Mouse (Mus musculus) brown adipose tissue, adult 24 weeks (tissue): ENCODE results near the gene Chpf2. TPM values are rescaled to one million over a fixed set of nuclear protein-coding genes. Genes with fewer than 3 reads are reported as not detected.

Experiments
- H3K27ac ChIP-seq: fragments of 200-500 bp; replicated peaks from 2 replicates; pipeline ENCODE4 v1.5.1; 2012; ENCODE audit warnings: low read depth, mild to moderate bottlenecking, low read length
- H3K4me1 ChIP-seq: fragments of 200-500 bp; 2 replicates; pipeline ENCODE4 v1.6.1; 2012; ENCODE audit warnings: low read length, mixed read lengths; ENCODE audit not compliant: control insufficient read depth, insufficient read depth, insufficient read length
- H3K4me3 ChIP-seq: fragments of 200-500 bp; 2 replicates; pipeline ENCODE4 v1.5.1; 2012; ENCODE audit warnings: low read depth, mild to moderate bottlenecking, low read length, moderate library complexity; ENCODE audit not compliant: insufficient read depth
- polyA plus RNA-seq: library from polyadenylated mRNA; stranded (reverse); fragments of >200 nt; gene quantifications from 2 replicates; pipeline ENCODE4 v1.2.4, GENCODE M21; 2012; ENCODE audit not compliant: missing spikeins, insufficient read depth, insufficient read length

Chpf2 gene
- polyA plus RNA-seq, 1 experiment, result 10.2 TPM

DNA sequence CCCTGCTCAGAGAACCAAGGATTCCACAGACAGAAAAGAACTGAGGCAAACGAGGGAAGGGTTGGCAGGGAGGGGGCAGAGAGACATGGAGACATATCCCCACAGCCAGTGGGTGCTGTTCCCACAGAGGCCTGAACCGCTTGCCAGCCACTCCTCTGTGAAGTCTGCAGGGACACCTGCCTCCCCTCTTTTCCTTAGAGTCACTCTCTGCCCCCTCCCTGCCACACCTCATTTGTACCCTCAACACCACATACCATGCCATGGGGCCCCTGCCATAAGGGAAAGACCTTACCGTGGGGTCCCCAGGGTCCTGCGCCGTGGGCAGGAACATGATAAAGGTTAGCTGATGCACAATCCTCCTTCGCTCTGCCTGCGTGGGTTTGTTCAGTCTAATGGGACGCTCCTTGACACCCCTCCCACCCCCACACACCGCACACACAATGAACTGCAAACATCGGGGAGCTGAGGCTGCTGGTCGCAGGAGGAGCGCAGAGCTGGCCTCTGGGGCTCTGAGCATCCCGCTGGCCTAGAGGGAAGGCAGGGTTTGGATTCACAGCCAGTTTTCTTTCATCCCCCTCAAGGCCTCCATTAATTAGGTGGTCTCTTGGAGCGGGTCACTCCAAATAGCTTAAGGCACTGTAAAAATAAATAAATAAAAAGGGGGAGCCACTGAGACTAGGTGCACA lies 19.6 kb downstream of the Chpf2 start:
- Histone ChIP-seq H3K27ac (no peak overlapping the region), H3K4me1 (peaks cover 10% of the 10 kb centered on the region), H3K4me3 (no peak overlapping the region)

DNA sequence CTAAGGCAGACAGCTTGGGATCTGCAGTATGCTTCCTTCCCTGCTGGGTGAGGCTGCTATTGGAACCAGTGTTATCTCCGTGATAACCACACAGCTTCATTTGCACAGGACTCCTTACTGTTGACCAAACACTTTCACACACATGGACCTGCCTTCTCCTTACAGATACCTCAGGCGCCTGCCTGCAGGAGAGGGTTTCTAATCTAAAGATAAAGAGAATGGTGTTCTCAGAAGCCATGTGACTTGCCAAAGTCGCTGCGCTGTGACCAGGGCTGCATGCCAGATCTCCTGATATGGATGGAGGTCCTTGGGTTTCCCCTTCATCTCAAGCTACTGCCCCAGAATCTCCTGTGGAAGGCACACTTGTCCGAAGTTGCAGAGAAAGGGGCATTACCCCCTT lies 22.8 kb downstream of the Chpf2 start:
- H3K4me3 ChIP-seq, result no peak overlapping the region
- no peak overlapping the region for H3K27ac ChIP-seq

DNA sequence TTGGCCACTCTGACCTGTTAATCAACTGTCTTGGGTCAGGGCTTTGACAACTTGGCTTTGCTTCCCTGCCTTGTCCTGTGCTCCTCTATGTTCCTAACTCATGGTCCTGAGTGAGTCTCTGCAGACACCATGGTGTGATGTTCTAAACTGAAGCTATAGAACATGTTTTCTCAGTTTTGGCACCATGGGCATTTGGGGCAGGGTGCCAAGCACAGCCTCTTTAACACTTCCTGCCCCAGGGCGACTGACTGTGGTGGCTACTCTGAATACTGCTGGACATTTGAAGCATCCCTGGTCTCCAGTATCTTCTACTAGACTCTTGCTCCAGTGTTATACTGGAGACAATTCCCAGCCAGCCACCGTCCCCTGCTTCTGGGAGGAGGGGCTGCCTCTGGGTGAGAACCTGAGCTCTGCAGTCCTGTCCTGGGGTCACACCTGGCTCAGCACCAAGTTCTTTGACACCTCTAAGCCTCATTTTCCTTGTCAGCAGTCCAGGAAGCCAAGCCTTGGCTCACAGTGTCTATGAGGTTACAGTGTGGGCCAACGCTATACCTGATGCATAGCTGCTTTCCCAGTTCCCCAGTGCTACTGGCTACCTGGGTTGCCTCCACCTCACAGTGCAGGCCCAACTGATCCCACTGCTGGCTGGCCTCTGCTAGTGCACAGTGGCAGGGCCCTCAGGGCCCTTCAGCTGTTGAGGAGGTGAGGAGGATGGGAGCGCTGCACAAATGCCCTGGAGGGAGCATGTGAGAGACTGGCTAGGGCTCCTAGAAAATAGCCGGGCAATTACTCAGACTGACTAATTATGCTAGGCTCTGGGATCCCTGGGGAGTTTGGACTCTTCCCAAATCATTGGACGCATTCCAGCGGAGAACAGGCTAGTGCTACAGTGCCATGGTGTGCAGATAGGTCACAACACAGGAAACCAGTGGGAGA lies 25.1 kb downstream of the Chpf2 start:
- H3K27ac ChIP-seq, result no peak overlapping the region
- H3K4me1 ChIP-seq, result no peaks in the 10 kb centered on the region
- no peak overlapping the region for H3K4me3 ChIP-seq

More for the DNA sequence above, 22.8 kb downstream of the Chpf2 start:
- 0 out of 2 replicates have a peak, but pooled peaks cover 2% of the 10 kb centered on the region for H3K4me1 ChIP-seq

DNA sequence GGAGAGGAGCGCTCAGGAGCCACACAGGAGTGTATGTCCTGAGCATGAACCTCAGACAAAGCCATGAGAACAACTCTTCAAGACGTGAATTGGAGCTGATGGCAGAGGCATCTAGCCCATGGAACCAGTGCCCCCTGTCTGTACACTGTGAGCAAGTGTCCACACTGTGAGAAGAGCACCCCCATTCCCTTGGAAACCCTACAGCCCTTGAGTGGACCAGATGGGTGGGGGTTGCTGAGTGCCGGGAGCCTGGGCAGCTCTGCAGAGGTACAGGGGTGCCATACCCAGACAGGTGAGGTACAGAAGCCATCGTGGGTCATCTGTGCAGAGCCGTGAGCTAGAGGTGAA lies 25.7 kb downstream of the Chpf2 start:
- H3K27ac ChIP-seq, result no peak overlapping the region
- H3K4me1 ChIP-seq, result no peaks in the 10 kb centered on the region
- H3K4me3 ChIP-seq, result no peak overlapping the region

DNA sequence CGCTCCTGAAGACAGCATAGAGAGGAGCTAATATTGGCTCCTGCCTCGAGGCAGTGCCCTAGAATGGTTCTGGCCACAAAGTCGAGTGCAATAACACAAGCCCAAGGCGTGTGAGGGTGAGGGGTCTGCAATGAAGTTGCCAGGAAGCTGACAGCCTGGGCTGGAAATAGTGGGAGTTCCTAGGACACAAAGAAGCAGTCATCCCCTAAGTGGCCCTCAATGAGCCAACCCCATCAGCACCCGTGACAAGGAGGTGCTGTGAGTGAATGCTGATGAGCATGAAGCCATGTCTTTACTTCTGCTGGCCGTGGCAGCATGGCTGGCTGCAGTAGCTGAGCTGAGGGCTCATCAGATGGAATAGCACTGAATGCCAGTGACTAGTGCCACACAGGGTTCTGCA lies 28.6 kb downstream of the Chpf2 start:
- H3K27ac ChIP-seq, result no peak overlapping the region
- H3K4me1 ChIP-seq, result no peaks in the 10 kb centered on the region
- no peak overlapping the region for H3K4me3 ChIP-seq

DNA sequence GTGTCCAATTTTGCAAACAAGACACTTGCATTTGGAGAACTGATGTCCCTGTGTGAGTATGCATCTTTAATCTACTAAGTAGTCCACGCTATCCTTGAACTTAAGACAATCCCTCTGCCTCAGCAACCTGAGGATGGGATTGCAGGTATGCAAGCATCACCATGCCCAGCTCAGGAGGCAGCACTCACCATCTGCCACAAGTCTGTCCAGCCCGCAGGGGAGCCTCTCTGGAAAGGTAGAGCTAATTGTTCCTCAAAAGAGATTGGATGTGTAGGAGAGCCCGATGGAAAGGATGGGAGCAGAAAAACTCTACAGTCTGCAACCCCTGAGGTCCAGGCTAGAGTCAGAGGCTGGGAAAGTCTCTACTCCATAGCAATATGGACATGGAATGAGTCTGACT lies 32.4 kb downstream of the Chpf2 start:
- no peak overlapping the region for H3K27ac ChIP-seq
- no peak overlapping the region for H3K4me3 ChIP-seq
- H3K4me1 ChIP-seq, result no peaks in the 10 kb centered on the region

DNA sequence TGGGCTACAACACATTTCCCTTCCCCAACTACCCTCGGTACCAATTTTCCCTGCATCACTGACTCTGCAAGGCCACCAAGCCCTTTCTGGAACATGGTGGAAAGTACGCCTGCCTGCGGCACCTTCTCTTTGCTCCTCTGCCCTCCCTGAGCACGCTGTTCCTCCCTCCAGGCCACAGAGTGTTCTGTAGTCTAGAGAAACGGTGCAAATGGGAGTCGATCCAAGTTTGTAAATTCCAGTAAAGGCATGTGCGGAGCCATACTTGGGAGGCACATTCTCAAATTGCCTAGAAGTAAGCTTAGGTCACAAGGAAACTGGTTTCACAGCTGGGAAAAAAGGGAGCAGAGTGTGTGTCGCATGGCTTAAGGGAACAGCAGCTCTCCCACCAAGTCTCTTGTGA lies 33.6 kb downstream of the Chpf2 start:
- Histone ChIP-seq H3K4me1 (no peaks in the 10 kb centered on the region), H3K4me3 (no peak overlapping the region), H3K27ac (no peak overlapping the region)

DNA sequence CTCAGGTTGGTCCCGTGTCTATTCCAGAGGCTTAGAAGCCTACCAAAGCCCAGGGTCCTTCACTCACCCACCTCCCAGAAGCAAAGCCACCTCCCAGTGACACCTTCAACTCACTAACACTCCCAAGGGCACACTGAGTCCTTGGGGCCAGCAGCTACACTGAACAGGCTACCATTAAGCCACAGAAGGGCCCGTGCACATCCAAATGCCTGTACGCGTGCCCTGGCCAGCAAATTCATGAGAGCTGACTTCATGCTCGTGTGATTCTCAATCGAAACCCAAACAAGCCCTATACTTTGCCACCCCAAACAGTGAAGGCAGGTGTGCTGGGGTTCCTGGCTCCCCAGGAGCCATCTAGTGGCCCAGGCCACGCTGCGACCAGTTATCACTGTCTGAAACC lies 34.1 kb downstream of the Chpf2 start:
- Histone ChIP-seq H3K27ac (no peak overlapping the region), H3K4me3 (no peak overlapping the region), H3K4me1 (no peaks in the 10 kb centered on the region)

DNA sequence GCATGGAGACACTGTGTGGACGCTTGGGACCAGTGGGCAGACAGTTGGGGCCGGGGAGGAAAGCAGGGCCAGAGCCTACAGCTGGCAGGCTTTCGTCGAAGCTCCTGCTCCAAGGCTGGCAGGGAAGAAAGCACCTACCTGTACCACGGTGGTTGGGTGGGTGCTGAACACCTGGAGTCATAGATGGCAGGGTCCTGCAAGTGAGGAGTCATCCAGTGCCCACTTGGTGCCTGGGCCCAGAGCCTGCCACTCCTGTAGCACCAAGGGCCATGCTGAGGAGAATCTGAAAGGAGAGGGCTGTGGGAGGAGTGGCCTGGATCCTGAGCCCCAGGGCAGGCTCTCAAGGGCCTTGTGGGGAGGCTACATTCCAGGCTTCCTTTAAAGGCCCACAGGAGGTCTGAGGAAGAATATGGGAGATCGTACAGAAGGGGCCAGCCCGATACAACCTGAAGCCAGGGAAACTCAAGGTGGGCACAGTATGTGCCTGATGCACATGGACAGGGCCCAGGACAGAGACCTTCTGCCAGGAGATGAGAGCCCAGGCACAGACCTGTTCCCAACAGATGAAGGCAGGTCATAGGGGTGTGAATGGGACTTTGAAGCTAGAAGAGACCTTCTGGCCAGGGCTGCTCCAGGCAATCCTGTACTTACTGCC lies 36.0 kb downstream of the Chpf2 start:
- no peak overlapping the region for H3K4me3 ChIP-seq
- no peak overlapping the region for H3K27ac ChIP-seq
- no peaks in the 10 kb centered on the region for H3K4me1 ChIP-seq

DNA sequence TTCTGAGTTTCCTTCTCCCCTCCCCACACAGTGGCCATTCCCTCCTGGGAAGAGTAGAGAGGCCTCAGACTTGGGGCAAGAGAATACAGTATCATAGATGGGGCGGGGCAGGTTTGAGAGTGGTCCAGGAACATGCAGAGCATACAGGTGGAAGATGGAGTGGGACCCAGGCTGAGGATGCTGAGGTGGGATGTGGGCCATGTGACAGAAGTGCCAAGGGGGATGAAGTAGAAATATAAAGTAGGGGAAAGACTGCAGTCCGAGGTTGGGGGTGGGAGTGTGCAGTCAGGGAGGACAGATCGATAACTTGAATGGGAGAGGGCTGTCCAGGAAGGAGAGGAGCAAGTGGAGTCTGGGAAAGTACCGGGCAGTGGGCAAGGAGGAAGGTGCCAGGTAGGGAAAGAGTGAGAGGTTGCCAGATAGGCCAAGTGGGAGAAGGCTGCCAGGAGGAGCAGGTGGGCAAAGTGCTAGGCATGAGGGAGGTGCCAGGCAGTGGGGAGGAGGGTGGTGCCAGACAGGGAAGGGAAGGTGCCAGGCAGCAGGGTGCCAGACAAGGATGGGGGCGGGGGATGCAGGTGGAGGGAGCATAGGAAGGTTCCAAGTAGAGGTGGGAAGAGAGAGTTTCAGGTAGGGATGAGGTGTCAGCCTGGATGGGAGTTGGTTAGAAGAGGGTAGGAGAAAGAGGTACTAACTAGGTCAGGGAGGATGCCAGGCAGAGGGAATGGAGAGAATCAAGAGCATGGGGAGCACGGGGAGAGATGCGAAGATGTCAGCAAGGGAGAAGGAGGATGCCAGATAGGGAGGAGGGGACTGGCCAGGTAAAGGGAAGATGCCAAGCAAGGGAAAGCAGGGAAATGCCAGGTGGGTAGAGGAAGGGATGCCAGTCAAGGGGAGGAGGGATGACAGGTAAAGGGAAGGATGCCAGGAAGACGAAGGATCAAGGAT lies 36.8 kb downstream of the Chpf2 start:
- H3K27ac ChIP-seq, result no peak overlapping the region
- H3K4me3 ChIP-seq, result no peak overlapping the region
- H3K4me1 ChIP-seq, result no peaks in the 10 kb centered on the region

DNA sequence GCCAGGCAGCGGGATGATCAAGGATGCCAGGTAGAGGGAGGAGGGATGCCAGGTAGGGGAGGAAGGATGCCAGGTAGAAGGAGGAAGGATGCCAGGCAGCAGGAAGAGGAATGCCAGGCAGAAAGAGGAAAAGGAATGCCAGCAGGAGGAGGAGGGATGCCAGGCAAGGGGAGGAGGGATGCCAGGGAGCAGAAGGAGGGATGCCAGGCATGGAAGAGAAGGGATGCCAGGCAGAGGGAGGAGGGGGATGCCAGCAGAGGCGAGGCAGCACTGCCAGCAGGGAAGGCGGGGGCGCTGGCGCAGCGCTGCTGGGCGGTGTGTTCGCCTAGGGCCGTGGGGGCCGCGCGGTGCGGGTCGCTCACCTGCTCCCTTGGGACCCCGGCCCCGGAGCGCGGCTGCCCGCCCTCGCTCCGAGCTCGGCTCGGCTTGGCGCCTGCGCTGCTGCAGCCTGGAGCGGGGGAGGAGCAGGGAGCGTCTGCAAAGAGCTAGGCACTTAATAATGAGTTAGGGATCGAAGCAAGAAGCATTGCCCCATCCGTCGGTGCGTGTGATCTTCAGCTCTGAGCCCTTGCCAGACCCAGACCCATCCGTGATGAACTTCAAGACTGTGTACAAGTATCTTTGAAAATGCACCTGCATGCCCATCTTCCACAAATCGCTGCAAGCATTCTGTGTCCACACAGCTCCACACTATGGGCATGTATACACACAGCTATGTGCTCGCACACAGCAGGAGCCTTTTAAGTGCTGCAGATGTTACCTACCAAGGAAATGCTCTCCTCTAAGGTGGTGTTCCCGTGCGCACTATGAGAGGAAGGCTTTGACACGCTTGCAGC lies 37.7 kb downstream of the Chpf2 start, which contains the start of gene Smarcd3:
Smarcd3 (minus strand) TSS at position 426 of the 836 bp plus-strand sequence.
- H3K27ac ChIP-seq, result no peak within 1 kb of the TSS
- no peaks in the 10 kb centered on the region for H3K4me1 ChIP-seq
- H3K4me3 ChIP-seq, result peak within 1 kb of the TSS; percentile 35; the same call in 1 of the 2 replicates

DNA sequence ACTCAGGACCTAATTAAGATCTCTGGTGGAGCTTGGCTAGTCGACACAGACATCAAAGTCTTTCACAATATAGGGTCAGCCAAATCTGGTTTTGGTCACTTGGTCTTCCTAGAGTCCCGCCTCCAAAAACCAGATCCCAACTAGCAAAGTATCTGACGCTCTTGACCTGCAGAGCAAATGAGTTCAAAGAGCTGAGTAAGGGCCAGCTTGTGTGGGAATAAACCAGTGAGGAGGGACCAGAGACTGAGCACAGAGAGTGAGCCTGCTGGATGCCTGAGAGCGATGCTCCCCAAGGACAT lies 38.2 kb downstream of the Chpf2 start:
- no peak overlapping the region for H3K4me3 ChIP-seq
- H3K27ac ChIP-seq, result no peak overlapping the region
- H3K4me1 ChIP-seq, result no peaks in the 10 kb centered on the region

DNA sequence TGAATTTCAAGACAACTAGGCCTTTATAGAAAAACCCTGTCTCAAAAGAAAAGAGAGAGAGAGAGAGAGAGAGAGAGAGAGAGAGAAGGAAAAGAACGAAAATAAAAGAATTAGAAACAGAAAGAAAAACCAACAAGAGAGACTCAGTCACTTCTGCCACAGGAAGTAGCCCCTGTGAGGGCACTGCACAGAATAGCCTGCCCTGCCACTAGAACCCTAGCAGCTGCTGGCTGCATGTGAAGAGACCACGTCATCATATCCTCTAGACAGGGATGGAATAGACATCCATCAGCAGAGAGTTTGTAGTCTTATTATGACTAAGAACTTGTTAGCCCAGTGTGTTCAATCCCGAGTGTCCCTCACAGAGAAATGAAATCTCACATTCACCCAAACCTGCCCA lies 43.2 kb downstream of the Chpf2 start:
- H3K27ac ChIP-seq, result no peak overlapping the region
- H3K4me1 ChIP-seq, result no peaks in the 10 kb centered on the region
- no peak overlapping the region for H3K4me3 ChIP-seq

DNA sequence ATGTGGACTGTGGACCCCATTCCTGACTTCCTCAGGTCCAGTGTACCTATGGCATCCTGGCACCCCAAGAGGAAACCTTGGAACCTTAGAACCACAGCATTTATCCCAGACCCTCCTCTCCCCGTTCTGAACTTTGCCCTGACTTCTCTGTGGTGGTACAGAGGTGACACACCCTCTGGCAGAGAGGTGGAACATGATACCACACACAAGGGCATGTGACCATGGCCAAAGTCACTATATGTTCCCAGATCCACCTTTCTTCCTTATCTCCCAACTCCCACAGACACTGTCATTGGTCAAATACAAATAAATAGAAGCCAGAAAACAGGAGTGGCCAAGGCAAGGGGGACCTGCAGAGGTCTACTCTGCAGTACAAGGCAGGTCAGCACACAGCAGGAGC lies 48.6 kb downstream of the Chpf2 start:
- Histone ChIP-seq H3K27ac (no peak overlapping the region), H3K4me3 (no peak overlapping the region), H3K4me1 (no peaks in the 10 kb centered on the region)
